Mouse (Mus musculus) retina, adult 2 months (tissue): Measurements from ENCODE around the gene Sgcb.
A peak's percentile ranks its signal among the peaks of the same experiment; 100 is the strongest.
"Not testable (repeated sequence)": the region's sequence is repeated elsewhere in the genome, so short reads cannot be mapped to it uniquely, and the experiment has no call there.

Experiments used
- DNase-seq: peaks from one replicate; pipeline ENCODE4 v3.0.0-alpha.2; 2012; ENCODE audit warnings: low read depth, low spot score

The Sgcb gene

DNA sequence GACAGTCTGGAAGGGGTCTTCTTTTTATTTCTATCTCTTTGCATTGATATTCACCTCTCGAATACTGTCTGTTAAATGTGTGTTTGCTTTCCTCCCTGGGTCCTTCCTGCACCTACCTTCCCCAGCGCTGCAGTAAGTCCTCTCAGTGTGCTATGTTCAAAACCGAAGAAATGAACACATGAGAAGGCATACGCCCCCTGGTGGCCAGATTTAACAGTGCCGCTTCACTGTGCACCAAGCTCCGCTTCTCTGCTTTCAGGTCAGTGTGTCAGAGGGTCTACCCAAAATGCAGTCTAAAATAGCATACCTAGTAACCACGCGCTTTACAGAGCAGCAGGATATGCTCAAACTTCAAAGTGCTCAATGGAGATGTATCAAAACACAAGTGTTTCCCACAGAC is 14.4 kb downstream of the Sgcb start:
- DNase-seq: peak; percentile 42

DNA sequence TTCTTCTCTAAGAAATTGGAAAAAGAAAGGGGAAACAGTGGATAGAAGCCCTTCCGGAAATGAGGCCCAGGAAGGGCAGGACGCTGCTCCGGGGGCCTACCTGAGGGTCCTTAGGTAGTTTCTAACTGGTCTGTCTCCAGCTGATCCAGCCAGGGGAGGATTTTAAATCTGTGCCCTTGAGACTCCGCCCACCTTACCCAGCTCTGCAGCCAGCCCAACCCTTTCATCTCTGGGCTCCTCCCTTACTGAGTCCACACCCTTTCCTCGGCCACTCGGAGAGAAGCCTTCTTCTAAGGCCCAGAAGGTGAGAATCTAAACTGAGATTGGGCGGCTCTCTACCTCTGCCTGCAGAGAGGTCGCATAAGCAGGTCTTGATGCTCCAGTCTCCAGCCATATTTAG is 15.3 kb downstream of the Sgcb start, which contains the start of gene Lrrc66:
Gene Lrrc66 (minus strand): TSS at position 236 of the 400 bp plus-strand sequence.
- no peak for DNase-seq

DNA sequence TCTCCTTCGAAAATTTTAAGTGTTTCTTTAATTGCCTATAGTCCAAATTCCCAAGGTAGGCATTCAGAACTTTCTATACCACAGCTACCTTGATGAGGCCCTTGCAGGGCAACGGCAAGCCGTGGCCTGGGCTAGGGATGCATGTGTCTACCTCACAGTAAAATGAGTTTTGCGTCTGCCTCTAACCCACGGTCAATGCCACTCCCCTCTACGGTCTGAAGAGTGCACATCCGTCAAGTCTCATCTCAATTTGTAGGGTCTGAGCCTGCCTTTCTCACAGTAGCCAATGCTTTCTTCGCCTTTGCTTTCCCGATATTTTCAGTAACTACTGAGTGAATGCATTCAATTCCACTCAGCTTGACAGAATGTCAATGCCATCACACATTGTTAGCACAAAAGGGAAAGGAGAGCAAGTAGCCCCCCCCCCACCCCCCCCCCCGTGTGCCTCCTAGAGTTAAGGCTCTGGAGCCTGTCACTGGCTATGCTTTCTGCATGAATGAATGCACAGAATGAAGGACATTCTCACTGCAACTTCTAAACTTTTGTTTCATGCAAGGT is 16.5 kb downstream of the Sgcb start:
- DNase-seq: no peak

DNA sequence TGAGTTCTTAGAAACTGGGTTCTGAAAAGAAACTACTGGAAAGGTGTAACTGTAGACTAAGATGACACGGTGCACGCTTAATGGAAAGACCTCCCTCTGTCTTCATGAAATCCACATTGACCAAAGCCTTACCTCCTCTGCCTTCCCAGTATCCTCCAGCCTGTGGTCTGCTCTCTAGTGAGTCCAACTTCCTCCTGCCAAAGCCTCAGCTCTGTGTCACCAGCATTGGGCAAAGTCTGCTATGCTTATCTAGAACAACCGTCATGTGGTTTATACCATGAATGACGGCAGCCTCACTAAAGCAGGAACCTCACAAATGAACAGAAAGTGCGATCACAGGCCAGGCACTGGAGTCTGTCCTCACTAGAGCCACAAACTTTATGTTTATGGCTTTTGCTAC is 17.4 kb downstream of the Sgcb start:
- DNase-seq: no peak

DNA sequence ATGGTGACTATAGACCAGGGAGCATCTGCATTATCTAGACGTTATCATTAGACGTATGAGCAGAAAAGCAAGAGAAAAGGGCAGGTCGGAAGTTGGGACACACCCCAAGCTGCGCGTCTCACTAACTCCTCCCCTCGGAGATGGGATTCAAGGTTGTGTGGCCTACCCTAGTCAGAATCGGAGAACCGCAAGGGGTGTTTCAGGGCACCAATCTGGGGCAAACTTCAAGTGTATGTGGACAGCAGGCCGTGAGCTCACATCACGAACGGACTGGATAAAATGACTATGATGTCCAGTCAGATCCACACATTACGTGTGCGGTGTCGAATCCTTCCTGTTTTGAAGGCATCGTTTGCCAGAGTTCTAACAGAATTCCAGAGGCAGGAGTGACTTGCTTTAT is 19.6 kb downstream of the Sgcb start:
- no peak for DNase-seq

DNA sequence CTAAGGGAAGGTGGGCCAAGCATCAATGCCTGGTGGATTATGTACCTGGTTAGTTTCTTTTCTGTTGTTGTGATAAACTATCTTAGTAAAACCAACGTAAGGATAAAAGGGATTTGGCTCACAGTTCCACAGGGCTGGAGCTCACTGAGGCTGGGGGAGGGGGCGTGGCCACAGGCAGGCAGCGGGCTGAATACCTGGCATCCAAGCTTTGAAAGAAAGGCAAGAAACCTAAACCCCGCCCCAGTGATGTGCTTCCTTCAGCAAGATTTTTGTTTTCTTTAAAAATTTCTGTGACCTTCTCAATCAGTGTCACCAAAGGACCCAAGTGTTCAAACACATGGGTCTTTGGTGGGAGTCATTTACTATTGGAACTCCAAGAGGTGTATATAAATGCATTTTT is 20.0 kb downstream of the Sgcb start:
- no peak for DNase-seq

DNA sequence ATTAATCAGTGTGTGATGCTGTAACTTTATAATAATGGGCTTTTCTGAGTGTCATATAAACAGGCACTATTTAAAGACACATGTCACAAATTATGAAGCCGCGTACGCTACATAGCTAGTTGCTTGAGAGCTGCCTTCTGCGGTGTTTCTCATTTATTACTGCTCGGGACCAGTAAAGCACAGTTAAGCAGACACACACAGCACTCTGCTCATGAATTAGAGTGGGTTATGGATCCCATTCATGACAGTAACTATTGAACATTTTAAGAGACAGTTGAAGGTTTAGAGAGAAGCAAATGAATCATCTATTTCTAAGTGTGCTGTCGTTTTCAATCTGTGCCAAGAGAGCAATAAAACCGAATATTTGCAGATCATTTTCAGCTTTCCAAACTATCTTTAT is 20.7 kb downstream of the Sgcb start:
- no peak for DNase-seq

DNA sequence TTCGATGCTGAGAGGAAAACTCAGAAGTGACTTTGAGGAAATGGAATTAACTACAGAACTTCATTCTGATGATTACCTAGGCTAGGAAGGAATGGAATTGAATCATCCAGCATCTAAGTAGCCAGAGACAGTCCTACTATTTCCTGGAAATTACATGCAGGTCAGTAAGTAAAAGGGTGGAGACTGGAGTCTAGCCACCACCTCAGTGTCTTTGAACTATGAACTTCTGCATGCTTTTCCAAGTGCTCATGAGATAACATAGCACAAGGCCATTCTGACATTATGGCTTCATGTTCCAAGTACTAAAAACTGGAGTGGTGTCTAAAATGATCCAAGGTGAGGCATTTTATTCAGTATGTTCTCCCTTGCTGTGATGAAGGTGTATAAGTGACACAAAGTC is 22.1 kb downstream of the Sgcb start:
- no peak for DNase-seq

DNA sequence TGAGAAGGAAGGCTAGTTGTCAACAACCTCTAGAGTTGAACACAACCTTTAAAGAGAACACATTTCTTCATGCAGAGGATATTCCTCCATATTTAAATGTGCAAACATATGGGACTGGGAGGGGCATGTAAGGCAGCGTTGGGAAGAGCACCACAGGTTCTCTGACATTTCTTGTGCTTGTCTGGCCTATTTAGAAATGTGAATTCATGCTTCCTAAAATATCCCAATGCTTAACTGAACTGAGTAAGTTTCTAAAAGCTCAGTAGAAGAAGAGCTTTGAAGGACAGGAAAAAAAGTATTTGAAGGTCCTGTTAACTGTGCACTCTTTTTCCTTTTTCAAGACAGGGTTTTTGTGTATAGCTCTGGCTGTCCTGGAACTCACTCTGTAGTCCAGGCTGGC is 28.6 kb downstream of the Sgcb start:
- no peak for DNase-seq

DNA sequence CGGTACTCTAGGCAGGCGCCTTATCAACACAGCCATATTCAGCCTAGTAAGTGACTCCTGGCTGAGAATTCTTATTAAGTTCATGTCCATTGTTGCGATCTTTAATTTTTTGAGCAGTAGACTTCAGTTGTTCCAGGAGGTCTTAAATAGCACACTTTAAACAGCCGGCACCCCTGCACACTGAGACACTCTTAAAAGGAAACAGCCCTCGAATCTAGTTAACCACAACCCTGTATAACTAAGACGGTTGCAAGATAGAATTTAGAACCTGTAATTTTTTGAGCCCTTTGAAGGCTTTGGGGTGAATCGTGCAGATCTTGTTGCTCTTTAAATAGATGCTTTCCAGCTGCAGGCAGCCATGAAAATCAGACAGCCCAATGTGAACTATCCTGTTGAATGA is 32.4 kb downstream of the Sgcb start:
- no peak for DNase-seq

DNA sequence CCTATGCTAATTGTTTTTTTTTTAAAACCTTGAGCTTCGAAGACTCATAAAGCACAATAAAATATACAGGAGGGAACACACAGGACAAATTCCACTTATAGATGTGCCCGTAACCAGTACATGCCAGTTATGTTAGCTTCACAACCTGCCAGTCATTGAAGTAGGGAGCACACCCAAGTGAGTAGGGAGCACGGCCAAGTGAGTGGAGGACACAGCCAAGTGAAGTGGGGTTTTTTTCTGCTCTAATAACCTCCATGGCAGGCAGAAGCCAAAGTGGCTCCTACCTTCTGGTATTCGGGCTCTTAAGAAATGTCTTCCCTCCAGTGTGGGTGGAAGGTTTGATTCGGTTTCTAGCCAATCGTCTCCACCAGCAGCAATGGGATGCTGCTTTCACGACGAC is 34.3 kb downstream of the Sgcb start:
- no peak for DNase-seq

DNA sequence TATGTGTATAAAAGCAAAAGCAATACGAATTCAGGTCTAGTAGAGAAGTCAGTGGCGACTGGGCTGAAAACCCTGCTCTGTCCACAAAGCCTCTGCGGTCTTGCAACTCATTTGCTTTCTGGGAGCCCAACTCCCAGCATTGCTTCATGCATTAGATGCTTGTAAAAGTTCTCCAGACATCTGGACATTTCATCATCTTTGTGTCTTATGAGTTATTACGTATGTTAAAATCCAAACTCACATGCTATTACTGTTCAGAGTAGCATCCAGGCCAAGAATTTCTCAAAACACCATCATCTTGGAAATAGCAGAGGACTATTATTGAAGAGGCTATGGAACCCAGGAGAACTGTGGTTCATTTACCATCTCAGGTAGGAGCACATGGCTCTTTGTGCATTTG is 36.5 kb downstream of the Sgcb start:
- no peak for DNase-seq

DNA sequence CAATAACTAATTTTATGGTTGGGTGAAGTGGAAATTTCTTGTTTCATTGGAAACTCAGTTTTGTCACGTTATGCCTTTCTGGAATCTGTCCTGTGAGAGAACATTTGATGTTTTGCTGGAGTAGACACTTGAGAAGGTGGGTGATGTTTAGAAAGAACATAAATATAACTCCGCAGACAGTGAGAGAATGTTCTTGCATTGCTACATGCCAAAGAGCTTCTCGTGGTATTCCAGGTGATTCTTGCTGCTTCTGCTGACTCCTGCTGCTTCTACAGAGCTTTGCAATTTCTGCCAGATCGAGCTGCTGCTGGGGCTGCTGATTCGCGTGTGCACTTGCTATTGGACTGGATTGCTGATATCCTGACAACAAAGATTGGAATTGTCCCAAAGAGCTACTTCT is 42.6 kb downstream of the Sgcb start:
- no peak for DNase-seq

DNA sequence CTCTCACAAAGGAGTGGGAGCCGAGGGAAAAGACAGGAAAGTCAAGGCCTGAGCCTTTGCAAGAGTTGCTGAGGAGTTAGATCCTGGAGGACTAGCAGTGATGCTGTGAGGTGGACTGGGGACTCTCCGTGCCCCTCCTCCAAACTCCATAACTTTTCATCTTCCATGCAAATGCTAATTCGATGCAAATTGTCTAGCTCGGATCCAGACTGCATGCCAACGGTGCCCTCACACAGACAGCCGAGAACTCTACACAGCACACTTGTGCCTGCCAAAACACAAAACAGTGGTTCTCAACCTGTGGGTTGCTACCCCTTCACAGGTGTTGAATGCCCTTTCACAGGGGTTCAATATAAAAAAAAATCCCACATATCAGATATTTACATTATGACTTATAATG is 43.0 kb downstream of the Sgcb start:
- no peak for DNase-seq

DNA sequence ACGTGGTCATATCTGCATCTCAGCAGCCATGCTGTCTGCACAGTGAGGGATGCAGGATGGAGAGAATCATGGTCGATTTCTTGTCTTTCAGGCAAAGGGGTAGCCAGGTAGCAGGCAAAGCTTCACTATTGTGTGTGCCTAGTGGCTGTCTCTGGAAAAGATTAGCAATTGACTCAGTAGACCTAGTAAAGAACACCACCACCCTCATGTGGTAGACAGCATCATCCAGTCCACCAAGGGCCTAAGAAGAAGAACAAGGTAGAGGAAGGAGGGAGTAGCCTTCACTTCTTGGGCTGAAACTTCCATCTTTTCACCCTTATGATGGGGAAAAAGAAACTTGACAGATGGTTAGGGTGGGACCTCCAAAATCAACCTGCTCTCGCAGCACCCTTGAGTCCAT is 44.7 kb downstream of the Sgcb start:
- DNase-seq: no peak

DNA sequence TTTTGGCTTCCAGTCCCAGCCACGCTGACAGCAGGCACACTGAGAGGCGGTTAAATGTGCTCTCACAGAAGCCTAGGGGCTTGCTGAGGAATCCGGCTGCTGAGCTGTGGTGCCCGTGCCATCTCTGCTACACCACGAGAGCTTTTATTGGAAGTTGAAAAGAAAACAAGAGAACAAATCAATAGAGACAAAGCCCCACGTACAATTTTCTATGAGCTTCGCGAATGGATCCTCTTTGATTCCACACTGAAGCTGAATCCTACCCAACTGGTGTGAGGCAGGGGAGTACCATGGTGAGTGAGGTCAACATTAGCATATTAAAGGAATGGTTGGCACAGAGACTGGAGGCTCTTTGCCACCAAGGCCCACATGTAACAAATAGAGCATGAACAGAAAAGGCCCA is 46.2 kb downstream of the Sgcb start:
- no peak for DNase-seq

DNA sequence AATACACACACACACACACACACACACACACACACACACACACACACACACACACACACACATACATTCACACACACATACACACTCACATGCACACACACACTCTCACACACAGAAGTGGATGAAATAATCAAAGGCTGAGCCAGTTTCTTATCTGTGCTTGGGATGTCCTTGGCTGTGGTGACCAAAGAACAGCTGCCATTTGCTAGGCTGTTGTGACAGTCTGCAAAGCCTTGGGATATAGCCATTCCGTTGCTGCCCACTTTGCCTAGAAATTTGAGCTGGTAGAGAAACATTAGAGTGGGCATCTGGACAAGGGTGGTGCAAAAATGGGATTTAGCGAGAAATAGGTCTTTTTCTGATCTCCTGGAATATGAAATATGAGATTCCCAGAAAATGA is 47.6 kb downstream of the Sgcb start:
- DNase-seq: no peak

DNA sequence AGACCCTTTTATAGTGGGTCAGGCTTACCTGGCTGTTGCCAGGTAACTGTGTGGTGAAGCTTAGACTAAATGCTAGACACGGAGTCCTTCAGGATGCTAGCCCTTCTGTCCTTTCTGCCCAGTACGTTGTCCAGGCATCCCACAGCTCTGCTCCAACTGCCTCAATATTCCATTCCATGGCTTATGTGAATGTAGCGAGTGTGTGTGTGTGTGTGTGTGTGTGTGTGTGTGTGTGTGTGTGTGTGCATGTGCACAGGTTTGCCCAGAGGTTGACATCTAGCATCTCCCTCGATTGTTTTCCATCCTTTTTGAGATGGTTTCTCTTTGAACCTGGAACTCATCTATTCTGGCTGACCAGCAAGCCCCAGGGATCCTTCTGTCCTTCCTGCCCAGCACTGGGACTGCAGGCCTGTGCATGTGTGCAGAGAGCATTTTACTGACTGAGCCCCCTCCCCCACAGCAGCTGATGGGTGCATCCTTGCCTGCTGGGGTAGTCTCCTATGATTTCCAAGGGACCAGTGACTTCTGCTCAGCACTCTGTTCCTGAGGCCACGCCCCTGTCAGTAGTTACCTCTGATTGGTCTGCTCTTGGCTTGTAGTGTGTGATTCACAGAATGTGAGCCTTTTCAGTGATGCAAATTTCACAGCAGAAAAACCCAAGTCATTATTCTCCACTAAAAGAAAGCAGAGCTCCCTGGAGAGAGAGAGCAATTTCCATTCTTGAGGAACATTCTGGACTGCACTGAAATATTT is 48.5 kb downstream of the Sgcb start:
- no peak for DNase-seq

DNA sequence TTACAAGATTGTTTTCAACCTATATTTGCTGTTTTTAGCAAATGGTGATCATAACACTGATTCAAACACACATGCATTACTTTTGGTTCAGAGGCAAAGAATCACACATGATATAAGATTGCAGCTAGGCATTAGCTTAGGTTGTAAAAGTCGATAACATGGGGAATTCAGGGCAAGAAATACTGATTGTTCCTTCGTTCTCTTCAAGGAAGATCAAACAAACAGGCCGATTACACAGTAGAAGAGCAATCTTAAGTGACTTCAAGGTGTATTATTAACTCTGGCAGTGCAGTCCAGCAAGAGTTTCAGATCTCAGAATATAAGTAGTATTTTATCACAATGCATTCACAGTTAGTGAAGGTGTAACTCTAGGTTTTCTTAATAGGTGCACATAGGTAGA is 60.5 kb downstream of the Sgcb start:
- DNase-seq: no peak

DNA sequence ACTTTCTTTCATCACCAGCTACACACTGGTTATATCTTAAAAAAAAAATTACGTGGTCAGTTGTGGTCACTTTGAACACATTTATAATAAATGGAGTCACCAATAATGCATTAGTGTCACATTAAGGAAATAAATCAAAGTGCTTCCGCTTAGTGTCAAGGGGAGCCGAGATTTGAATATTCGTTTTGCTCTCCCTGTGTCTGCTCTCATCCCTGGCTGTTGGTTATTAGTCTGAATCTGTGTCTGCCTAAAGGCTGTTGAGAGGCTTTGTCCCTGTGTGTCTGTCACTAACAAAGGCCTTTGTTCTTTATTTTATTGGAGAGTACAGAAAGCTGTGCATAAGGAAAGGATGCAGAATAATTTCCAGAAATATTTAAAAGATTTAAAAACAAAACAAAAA is 61.0 kb downstream of the Sgcb start:
- DNase-seq: no peak

DNA sequence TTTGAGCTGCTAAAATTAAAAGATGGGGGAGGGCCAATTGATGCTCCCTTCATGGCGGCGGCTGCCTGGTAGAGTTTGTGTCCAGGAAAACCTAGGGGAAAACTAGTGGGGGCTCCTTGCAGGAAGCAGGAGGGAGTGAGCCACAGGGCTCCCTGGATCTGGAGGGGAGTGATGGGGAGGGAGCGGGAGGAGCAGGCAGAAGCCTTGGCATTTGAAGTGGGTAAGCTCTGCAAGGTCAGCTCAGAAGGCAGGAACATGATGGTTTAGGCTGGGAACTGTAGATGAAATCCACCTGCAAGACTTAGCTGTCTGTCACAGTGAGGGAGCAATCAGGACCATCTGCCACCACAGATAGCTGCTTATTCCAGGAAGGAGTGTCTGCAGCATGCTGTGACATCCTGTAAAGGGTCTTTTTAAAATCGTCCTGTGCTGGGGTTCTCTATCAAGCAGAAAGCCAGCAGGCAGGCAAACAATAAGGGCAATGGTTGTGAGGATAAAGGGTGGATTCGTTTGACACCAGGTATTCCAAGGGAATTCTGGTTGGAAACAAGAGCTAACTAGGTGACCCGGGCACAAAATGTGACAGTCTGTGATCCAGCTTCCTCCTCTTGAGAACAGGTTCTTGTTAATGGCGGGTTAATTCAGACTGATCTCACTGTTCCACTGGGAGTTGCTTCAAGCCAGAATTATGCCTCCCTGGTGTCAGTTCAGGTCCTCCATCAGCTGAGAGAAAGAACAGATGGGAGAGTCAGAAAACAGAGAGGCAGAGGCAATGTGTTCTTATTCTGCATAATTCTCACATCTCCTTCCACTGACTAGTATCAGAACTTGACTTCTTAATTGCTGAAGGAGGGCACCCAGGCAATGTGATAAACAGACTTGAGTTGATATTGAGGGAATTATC is 62.1 kb downstream of the Sgcb start:
- no peak for DNase-seq

DNA sequence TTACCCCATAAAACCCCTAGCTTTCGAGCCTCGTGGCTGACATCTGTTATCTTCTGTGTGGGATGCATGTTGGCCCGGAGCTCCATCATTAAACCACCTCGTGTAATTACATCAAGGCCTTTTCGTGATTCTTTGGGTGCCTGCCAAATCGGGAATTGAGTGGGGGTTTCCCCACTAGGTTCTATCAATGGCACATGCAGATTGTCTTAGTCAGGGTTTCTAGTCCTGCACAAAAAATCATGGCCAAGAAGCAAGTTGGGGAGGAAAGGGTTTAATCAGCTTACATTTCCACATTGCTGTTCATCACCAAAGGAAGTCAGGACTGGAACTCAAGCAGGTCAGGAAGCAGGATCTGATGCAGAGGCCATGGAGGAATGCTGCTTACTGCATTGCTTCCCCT is 63.6 kb downstream of the Sgcb start:
- not testable (repeated sequence) for DNase-seq
